Mouse (Mus musculus): ENCODE measurements around the gene Prss23. TPM values are rescaled to one million over a fixed set of nuclear protein-coding genes. Genes with fewer than 3 reads are reported as not detected.

The Prss23 gene
- 10 to 100 TPM; 43.0 to 50.5 TPM for total RNA-seq (2021)
- long read RNA-seq, experiment 1, transcript Prss23-204 (2 exons, 1,937 nt): major isoform, 16 of 42 reads
- long read RNA-seq, experiment 1, transcript Prss23-205 (2 exons, 682 nt): minor isoform, 5 of 42 reads
- long read RNA-seq, experiment 1, transcript Prss23-201 (2 exons, 3,228 nt): minor isoform, 10 of 42 reads
- long read RNA-seq, experiment 1, partial matches to known transcripts: 0 of 42 reads
- long read RNA-seq, experiment 1, other reads (novel, unspliced or antisense): 10 of 42 reads
- long read RNA-seq, experiment 2, transcript Prss23-201 (2 exons, 3,228 nt): major isoform, 12 of 37 reads
- long read RNA-seq, experiment 2, transcript Prss23-204 (2 exons, 1,937 nt): minor isoform, 11 of 37 reads
- long read RNA-seq, experiment 2, transcript Prss23-205 (2 exons, 682 nt): minor isoform, 5 of 37 reads
- long read RNA-seq, experiment 2, partial matches to known transcripts: 0 of 37 reads
- long read RNA-seq, experiment 2, other reads (novel, unspliced or antisense): 9 of 37 reads

GRCm38 (mm10) chr7:89526731-89527429 is at the start of gene Prss23:
TSS of gene Prss23 (minus strand) at chr7:89527187.
- DNase-seq: no peak

GRCm38 (mm10) chr7:89576127-89576526 is 49.1 kb upstream of the Prss23 start:
- DNase-seq: no peak

GRCm38 (mm10) chr7:89564569-89564968 is 37.6 kb upstream of the Prss23 start:
- no peak for DNase-seq

- DNase-seq: peak; percentile 47
Measured at GRCm38 (mm10) chr7:89563501-89563900, 36.5 kb upstream of the Prss23 start.

- no peak for DNase-seq
Measured at GRCm38 (mm10) chr7:89562140-89562539, 35.2 kb upstream of the Prss23 start.

GRCm38 (mm10) chr7:89560939-89561338 is 34.0 kb upstream of the Prss23 start:
- DNase-seq: no peak

- DNase-seq: no peak
Measured at GRCm38 (mm10) chr7:89559633-89560032, 32.6 kb upstream of the Prss23 start.

- no peak for DNase-seq
Measured at GRCm38 (mm10) chr7:89559105-89559504, 32.1 kb upstream of the Prss23 start.

GRCm38 (mm10) chr7:89558446-89559039 is 31.6 kb upstream of the Prss23 start:
- no peak for DNase-seq

GRCm38 (mm10) chr7:89557056-89557455 is 30.1 kb upstream of the Prss23 start:
- DNase-seq: no peak

GRCm38 (mm10) chr7:89556652-89557051 is 29.7 kb upstream of the Prss23 start:
- DNase-seq: no peak

GRCm38 (mm10) chr7:89555170-89555569 is 28.2 kb upstream of the Prss23 start:
- no peak for DNase-seq

- DNase-seq: no peak
Measured at GRCm38 (mm10) chr7:89554068-89554467, 27.1 kb upstream of the Prss23 start.

- DNase-seq: no peak
Measured at GRCm38 (mm10) chr7:89540976-89541375, 14.0 kb upstream of the Prss23 start.

- DNase-seq: no peak
Measured at GRCm38 (mm10) chr7:89539391-89539790, 12.4 kb upstream of the Prss23 start.

GRCm38 (mm10) chr7:89527430-89527856 is 456 bp upstream of the Prss23 start:
- no peak for DNase-seq

GRCm38 (mm10) chr7:89523816-89524215 is 3.2 kb downstream of the Prss23 start:
- DNase-seq: no peak

GRCm38 (mm10) chr7:89522170-89522569 is 4.8 kb downstream of the Prss23 start:
- no peak for DNase-seq

- peak; percentile 62 for DNase-seq
Measured at GRCm38 (mm10) chr7:89517460-89518390, 9.3 kb downstream of the Prss23 start.

GRCm38 (mm10) chr7:89516551-89517459 is 10.2 kb downstream of the Prss23 start:
- DNase-seq: no peak
